Mouse (Mus musculus) neural tube, embryonic 14.5 days (tissue): ENCODE measurements around the gene Apela. TPM values are rescaled to one million over a fixed set of nuclear protein-coding genes. Genes with fewer than 3 reads are reported as not detected.

Experiments
- ATAC-seq: fragments of 200-750 bp; cut with Nextera tagmentation; 2 replicates; pipeline ENCODE4 v1.8.0; 2017; ENCODE audit warnings: low read depth, mild to moderate bottlenecking, moderate TSS enrichment, moderate library complexity
- H3K27ac ChIP-seq: fragments of 300-500 bp; sonication (generic); 2 replicates; pipeline ENCODE4 v1.5.1; 2014; ENCODE audit warnings: low read depth, mild to moderate bottlenecking, control low read depth, low read length, moderate library complexity, mixed read lengths
- H3K27me3 ChIP-seq: fragments of 300-500 bp; sonication (generic); 2 replicates; pipeline ENCODE4 v1.6.1; 2014; ENCODE audit warnings: low read length; ENCODE audit not compliant: control insufficient read depth, insufficient read depth
- H3K36me3 ChIP-seq: fragments of 300-500 bp; sonication (generic); 2 replicates; pipeline ENCODE4 v1.6.1; 2014; ENCODE audit warnings: low read length, mixed read lengths; ENCODE audit not compliant: control insufficient read depth, insufficient read depth
- H3K4me1 ChIP-seq: fragments of 300-500 bp; sonication (generic); 2 replicates; pipeline ENCODE4 v1.6.1; 2014; ENCODE audit warnings: low read length; ENCODE audit not compliant: control insufficient read depth, insufficient read depth
- H3K4me2 ChIP-seq: fragments of 300-500 bp; sonication (generic); 2 replicates; pipeline ENCODE4 v1.6.1; 2014; ENCODE audit warnings: mild to moderate bottlenecking, low read depth, low read length, control low read depth
- H3K4me3 ChIP-seq: fragments of 300-500 bp; sonication (generic); 2 replicates; pipeline ENCODE4 v1.5.1; 2014; ENCODE audit warnings: low read depth, low read length, control low read depth, mixed read lengths
- H3K9ac ChIP-seq: fragments of 300-500 bp; sonication (generic); replicated peaks from 2 replicates; pipeline ENCODE4 v1.6.1; 2014; ENCODE audit warnings: low read depth, mild to moderate bottlenecking, control low read depth, low read length, mixed read lengths
- H3K9me3 ChIP-seq: fragments of 300-500 bp; sonication (generic); 2 replicates; pipeline ENCODE4 v1.6.1; 2016; ENCODE audit warnings: low read length; ENCODE audit not compliant: control insufficient read depth
- WGBS: fragments of 180-500 bp; shearing (Covaris S2); extraction: QIAGEN DNeasy Blood & Tissue Kit; methylation state at CpG from one replicate; pipeline ENCODE4 v1.1.7; 2014; 5-methylcytosine and 5-hydroxymethylcytosine counted together
- polyA plus RNA-seq: library from polyadenylated mRNA; unstranded; fragments of >200 nt; fragmentation: Nextera tagmentation; extraction: Ambion mirVana; gene quantifications from 2 replicates; pipeline ENCODE4 v1.2.1, GENCODE M21; 2014

Gene Apela
- polyA plus RNA-seq, 1 experiment from 2014 or later, result 2.4 TPM

DNA sequence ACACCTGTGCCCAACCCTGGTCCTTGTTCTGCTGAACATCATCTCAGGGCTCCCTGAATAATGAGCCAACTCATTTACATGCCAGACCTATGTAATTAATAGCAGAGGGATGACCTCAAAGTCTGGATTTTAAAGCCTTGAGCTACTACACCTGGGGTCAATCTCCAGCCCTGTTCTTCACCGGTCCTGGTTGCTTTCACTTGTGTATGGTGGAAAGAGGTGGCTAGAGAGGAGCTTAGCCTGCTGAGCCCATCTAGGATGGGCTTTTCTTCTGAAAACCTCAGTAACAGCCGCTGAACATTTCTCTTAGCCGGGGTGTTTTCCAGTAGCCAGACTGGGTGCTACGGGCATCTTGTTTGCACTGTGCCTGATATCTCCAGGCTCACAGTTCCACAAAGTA is 49.4 kb downstream of the Apela start, which contains the start of gene Trim75:
Trim75 (minus strand) TSS at position 101 of the 400 bp plus-strand sequence.
- 95% methylated on average over 4 of the region's 4 CpGs for WGBS
- ATAC-seq, result no peak
- no peaks in the 10 kb centered on the region for H3K36me3 ChIP-seq

DNA sequence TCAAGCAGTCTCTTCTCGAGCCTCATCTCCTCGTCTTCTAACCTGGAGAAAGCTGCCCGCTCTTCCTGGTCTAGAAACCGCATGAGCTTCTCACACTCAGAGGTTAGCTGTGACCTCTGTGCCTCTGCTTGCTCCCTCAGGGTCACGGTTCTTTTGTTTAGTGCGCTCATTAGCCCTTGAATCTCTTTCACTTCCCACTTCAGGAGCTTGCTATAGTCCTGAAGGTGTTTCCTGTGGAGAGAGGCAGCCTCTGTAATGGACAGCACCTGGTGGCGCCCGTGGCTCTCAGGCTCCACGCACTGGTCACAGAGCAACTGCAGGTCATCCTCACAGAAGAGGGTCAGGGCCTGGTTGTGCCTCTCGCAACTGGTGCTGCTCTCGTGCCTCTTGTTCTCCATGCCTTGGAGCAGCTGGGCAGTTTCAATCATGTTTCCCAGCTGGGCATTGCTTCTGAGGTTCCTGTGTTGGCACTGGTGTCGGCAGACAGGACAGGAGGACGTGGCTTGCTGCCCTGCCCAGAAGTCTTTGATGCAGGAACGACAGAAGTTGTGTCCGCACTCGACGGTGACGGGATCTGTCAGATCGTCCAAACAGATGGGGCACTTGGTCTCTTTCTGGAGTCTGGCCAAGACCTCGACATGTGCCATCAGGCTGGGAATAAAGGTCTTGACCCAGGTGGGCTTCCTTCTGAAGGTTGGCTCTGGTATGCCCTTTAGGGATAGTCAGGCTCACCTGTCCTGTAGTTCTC is 53.8 kb downstream of the Apela start:
- H3K27ac ChIP-seq, result no peak overlapping the region
- WGBS, result 84% methylated on average over 20 of the region's 20 CpGs
- ATAC-seq, result no peak

More for the DNA sequence above, 49.4 kb downstream of the Apela start, which contains the start of gene Trim75:
- Histone ChIP-seq H3K9me3 (no peaks in the 10 kb centered on the region), H3K4me1 (no peaks in the 10 kb centered on the region), H3K4me3 (no peak within 1 kb of the TSS), H3K9ac (no peak within 1 kb of the TSS), H3K4me2 (no peak within 1 kb of the TSS), H3K27me3 (no peaks in the 10 kb centered on the region), H3K27ac (no peak within 1 kb of the TSS)

More for the DNA sequence above, 53.8 kb downstream of the Apela start:
- H3K36me3 ChIP-seq, result no peaks in the 10 kb centered on the region
- H3K4me2 ChIP-seq, result no peak overlapping the region
- no peak overlapping the region for H3K9ac ChIP-seq
- H3K9me3 ChIP-seq, result no peaks in the 10 kb centered on the region
- H3K4me3 ChIP-seq, result no peak overlapping the region
- H3K4me1 ChIP-seq, result no peaks in the 10 kb centered on the region
- no peaks in the 10 kb centered on the region for H3K27me3 ChIP-seq

Other genes starting within 250 kb of the Apela start
- 32.2 and 37.5 TPM in 2 replicates for gene Klhl2, start 187.3 kb downstream of the Apela start, polyA plus RNA-seq
- gene Tmem192, start 90.2 kb downstream of the Apela start, polyA plus RNA-seq, result 36.7 and 42.7 TPM in 2 replicates
- gene Trim75, start 49.5 kb downstream of the Apela start, polyA plus RNA-seq, result 0.05 and 0.08 TPM in 2 replicates
- gene Trim61, start 18.8 kb downstream of the Apela start, polyA plus RNA-seq, result 0.13 TPM in 1 of 2 replicates, not detected in the other
- gene Trim60, start 18.8 kb downstream of the Apela start, polyA plus RNA-seq, result not detected in 2 replicates
- not detected in 2 replicates for gene Gm10663, start 37.7 kb upstream of the Apela start, polyA plus RNA-seq
- not detected in 2 replicates for gene BC030870, start 92.2 kb upstream of the Apela start, polyA plus RNA-seq